Mouse (Mus musculus) stomach, embryonic 15.5 days (tissue): ENCODE results near the gene Ncbp2. TPM values are rescaled to one million over a fixed set of nuclear protein-coding genes. Genes with fewer than 3 reads are reported as not detected.

ENCODE experiments used
- ATAC-seq: fragments of 200-750 bp; cut with Nextera tagmentation; 2 replicates; pipeline ENCODE4 v1.8.0; 2017; ENCODE audit warnings: low read depth, moderate number of reproducible peaks, moderate TSS enrichment; ENCODE audit not compliant: insufficient read depth, low FRiP score
- H3K27ac ChIP-seq: fragments of 300-500 bp; sonication (generic); 2 replicates; pipeline ENCODE4 v1.5.1; 2015; ENCODE audit warnings: mild to moderate bottlenecking, inconsistent platforms
- H3K27me3 ChIP-seq: fragments of 300-500 bp; sonication (generic); replicated peaks from 2 replicates; pipeline ENCODE4 v1.6.1; 2015; ENCODE audit warnings: inconsistent platforms
- H3K36me3 ChIP-seq: fragments of 300-500 bp; sonication (generic); 2 replicates; pipeline ENCODE4 v1.6.1; 2015; ENCODE audit warnings: inconsistent platforms
- H3K4me1 ChIP-seq: fragments of 300-500 bp; sonication (generic); 2 replicates; pipeline ENCODE4 v1.6.1; 2015; ENCODE audit warnings: inconsistent platforms
- H3K4me2 ChIP-seq: fragments of 300-500 bp; sonication (generic); 2 replicates; pipeline ENCODE4 v1.6.1; 2015; ENCODE audit warnings: mild to moderate bottlenecking, inconsistent platforms
- H3K4me3 ChIP-seq: fragments of 300-500 bp; sonication (generic); replicated peaks from 2 replicates; pipeline ENCODE4 v1.5.1; 2015; ENCODE audit warnings: inconsistent platforms
- H3K9ac ChIP-seq: fragments of 300-500 bp; sonication (generic); 2 replicates; pipeline ENCODE4 v1.6.1; 2015; ENCODE audit warnings: inconsistent platforms
- H3K9me3 ChIP-seq: fragments of 300-500 bp; sonication (generic); 2 replicates; pipeline ENCODE4 v1.6.1; 2016; ENCODE audit warnings: inconsistent platforms
- WGBS: fragments of 180-500 bp; shearing (Covaris S2); methylation state at CpG from one replicate; pipeline ENCODE4 v1.1.7; 2015; 5-methylcytosine and 5-hydroxymethylcytosine counted together
- polyA plus RNA-seq: library from polyadenylated mRNA; unstranded; fragments of >200 nt; fragmentation: Nextera tagmentation; extraction: Ambion mirVana; gene quantifications from 2 replicates; pipeline ENCODE4 v1.2.1, GENCODE M21; 2015

Gene Ncbp2
- polyA plus RNA-seq, result 94.6 and 95.5 TPM in 2 replicates

DNA sequence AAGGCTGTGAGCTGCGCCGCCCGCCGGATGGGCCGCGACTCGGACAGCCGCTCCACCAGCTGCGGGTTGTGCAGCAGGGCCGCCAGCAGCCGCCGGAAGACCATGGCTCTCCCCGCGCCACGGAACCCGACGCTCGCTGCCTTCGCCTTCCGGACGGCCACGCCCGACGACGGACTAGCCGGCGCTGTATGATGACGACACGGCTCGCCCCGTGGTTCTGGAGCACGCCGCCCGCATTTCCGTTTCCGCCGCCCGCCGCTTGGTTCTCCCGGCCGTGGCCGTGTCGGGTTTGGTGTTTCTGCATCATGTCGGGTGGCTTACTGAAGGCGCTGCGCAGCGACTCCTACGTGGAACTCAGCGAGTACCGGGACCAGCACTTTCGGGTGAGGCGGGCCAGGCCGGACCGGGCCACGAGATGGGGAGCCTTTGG lies at the start of gene Ncbp2, which contains the start of gene 0610012G03Rik:
Ncbp2 (plus strand) TSS at position 169 of the 430 bp plus-strand sequence.
0610012G03Rik (minus strand) TSS at position 150 of the 430 bp plus-strand sequence.
- H3K9me3 ChIP-seq, result no peaks in the 10 kb centered on the region
- peaks cover 28% of the 10 kb centered on the region for H3K4me1 ChIP-seq
- H3K4me2 ChIP-seq, result peak within 1 kb of the TSS; percentile 82
- no peaks in the 10 kb centered on the region for H3K27me3 ChIP-seq
- H3K36me3 ChIP-seq, result peaks cover 9% of the 10 kb centered on the region
- WGBS, result under 1% methylated on average over 55 of the region's 55 CpGs
- peak; percentile 91 for ATAC-seq
- H3K9ac ChIP-seq, result peak within 1 kb of the TSS; percentile 89
- H3K27ac ChIP-seq, result peak within 1 kb of the TSS; percentile 95
- peak within 1 kb of the TSS; percentile 94 for H3K4me3 ChIP-seq

DNA sequence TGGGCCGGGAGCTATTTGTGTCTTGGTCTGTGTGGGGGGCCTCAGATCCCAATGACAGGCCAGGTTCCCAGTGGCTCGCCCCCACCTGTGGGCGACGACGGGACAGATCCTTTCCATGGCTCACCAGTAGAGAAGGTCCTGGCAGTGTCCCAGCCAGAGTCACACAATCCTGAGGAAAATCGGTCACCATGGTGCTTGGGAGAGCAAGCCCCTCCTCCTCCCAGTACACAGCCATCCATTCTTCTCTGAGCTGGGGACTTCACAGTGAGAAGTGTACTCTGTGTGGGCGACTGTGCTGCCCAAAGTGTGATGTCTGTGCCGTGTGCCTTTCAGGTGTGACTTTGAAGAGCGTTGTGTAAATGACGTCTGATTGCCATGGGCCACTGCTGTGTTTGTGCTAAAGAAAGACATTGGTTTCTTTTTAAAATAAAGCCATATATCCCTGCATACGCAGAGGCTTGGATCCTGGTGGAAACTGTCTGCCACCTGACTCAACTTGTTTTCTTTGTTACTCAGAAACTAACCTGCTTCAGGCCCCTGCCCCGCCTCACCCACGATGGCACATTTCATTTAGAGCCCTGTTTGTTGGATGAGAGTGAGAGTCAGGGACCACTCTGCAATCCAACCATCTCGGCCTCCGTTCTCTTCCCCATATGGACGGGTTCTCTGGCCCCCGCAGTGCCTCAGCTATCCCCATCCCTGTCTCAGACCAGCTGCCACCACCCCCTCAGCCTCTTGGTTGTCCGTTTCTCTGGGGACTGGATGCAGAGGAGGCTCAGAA lies 49.6 kb upstream of the Ncbp2 start:
- no peak for ATAC-seq
- WGBS, result 78% methylated on average over 18 of the region's 18 CpGs
- no peaks in the 10 kb centered on the region for H3K27me3 ChIP-seq
- no peaks in the 10 kb centered on the region for H3K36me3 ChIP-seq
- no peak overlapping the region for H3K9ac ChIP-seq
- H3K9me3 ChIP-seq, result no peaks in the 10 kb centered on the region
- no peak overlapping the region for H3K4me3 ChIP-seq
- H3K4me2 ChIP-seq, result no peak overlapping the region
- peaks cover 6% of the 10 kb centered on the region; the same call in 1 of the 2 replicates for H3K4me1 ChIP-seq
- no peak overlapping the region for H3K27ac ChIP-seq

DNA sequence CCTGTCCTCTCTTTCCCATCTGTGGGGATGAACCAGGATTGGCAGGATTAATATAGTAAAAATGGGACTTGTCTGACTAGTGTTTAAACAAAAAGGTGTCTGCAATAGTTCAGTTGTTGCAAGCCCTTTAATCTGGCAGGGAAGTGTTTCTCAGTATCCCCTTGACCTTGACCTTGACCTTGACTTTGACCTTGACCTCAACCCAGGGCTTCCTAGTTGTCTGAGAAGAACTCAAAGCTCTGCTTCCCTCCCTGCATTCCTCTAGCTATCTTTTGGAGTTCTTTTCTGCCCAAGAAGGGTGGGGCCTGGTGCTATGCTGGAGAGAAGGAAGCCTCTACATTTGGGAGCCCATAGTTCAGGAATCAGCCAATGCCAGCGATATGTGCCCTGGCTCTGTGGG lies 46.4 kb upstream of the Ncbp2 start:
- H3K9ac ChIP-seq, result no peak overlapping the region
- 90% methylated on average over 1 of the region's 1 CpGs for WGBS
- no peak for ATAC-seq

DNA sequence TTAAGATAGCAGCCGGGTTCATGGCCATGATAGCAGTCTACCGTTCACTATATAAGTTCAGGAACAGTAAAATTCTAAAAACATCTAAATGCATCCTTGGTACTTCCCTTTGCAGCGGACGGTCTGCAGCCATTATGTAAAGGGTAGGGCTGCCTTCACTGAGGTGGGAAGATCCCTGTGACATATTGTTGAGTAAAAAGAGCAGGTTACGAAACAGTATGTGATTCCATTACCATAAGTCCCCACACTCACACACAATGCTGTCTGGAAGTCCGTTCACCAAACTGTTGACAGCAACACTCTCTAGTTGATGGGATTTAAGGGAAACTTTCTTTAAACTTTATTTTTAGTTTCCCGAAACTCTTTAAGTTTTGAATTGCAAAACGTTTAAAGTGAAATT lies 45.1 kb upstream of the Ncbp2 start:
- Histone ChIP-seq H3K4me1 (0 out of 2 replicates have a peak, but pooled peaks cover 10% of the 10 kb centered on the region), H3K4me3 (no peak overlapping the region), H3K36me3 (no peaks in the 10 kb centered on the region), H3K9me3 (no peaks in the 10 kb centered on the region), H3K27me3 (no peaks in the 10 kb centered on the region), H3K27ac (no peak overlapping the region), H3K9ac (no peak overlapping the region), H3K4me2 (no peak overlapping the region)
- 86% methylated on average over 8 of the region's 8 CpGs for WGBS
- ATAC-seq, result no peak

More for the DNA sequence above, 46.4 kb upstream of the Ncbp2 start:
- Histone ChIP-seq H3K27ac (no peak overlapping the region), H3K4me3 (no peak overlapping the region), H3K4me1 (peaks cover 15% of the 10 kb centered on the region; the same call in 1 of the 2 replicates), H3K36me3 (no peaks in the 10 kb centered on the region), H3K9me3 (no peaks in the 10 kb centered on the region), H3K4me2 (no peak overlapping the region), H3K27me3 (no peaks in the 10 kb centered on the region)

DNA sequence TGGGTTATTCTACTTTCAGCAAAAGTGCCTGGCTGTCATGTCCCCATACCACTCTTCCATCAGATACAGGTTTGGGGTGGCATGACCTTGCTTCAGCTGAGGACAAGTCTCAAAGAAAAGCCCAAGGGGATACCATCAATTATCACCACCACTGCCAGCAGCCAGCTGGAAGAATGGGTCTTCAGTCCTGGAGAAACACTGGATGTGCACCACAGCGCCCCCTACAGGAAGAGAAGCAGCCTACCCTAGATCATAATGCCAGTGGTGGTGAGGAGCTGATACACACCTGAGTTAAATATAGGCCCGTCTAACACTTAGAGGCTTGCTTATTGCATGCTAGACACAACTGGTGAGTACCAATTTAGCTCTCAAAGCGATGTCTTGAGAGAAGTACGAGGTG lies 43.0 kb upstream of the Ncbp2 start:
- ATAC-seq, result no peak
- Histone ChIP-seq H3K9me3 (no peaks in the 10 kb centered on the region), H3K4me1 (0 out of 2 replicates have a peak, but pooled peaks cover 10% of the 10 kb centered on the region), H3K27ac (no peak overlapping the region), H3K4me2 (no peak overlapping the region), H3K9ac (no peak overlapping the region), H3K4me3 (no peak overlapping the region), H3K27me3 (no peaks in the 10 kb centered on the region), H3K36me3 (no peaks in the 10 kb centered on the region)
- 78% methylated on average over 4 of the region's 4 CpGs for WGBS

DNA sequence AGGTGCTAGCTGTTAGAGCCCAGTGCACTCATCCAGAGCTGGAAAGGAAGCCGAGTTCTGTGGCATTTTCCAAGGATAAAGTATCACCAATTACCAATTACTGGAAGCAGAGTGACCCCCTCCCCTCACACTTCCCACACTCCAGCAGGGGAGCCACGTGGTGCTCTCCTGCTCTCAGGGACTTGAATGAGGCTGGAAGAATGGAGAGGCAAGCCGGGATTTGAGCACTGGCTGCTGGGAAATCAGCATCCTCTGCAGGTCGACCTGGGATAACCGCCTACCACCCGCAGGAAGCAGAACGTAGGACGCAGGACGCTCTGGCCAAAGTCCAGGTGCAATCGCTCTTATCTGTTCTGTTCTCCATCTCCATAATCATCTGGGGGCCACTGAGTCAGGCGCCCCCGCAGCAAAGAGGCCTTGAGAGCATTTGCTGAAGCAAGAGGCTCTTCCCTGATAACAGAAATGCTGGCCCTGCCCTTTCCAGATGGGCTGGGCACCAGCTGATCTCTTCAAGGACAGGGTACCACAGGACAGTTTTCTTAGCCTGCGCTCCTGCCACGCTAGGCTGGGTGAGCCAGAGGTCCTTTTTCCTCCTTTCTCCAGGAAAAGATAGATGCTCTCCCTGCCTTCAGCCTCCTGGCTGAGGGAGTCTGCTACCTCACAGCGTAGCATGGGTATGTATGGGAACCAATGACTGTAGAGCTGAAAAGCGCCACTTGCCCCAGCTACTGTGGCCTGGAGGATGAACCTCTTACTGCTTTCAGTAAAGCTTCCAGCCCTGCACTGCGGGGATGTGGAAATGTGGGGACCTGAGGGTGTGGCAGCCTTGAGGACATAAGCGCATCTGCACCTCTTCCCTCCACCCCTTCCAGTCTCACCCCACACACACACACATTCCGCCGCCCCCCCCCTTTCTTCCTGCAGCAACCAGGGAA lies 42.2 kb upstream of the Ncbp2 start:
- Histone ChIP-seq H3K9me3 (no peaks in the 10 kb centered on the region), H3K36me3 (no peaks in the 10 kb centered on the region), H3K4me2 (peak overlapping the region; percentile 46), H3K4me1 (0 out of 2 replicates have a peak, but pooled peaks cover 10% of the 10 kb centered on the region), H3K4me3 (no peak overlapping the region; the same call in 1 of the 2 replicates), H3K27ac (no peak overlapping the region), H3K27me3 (no peaks in the 10 kb centered on the region), H3K9ac (no peak overlapping the region)
- WGBS, result 31% methylated on average over 19 of the region's 20 CpGs
- ATAC-seq, result no peak

DNA sequence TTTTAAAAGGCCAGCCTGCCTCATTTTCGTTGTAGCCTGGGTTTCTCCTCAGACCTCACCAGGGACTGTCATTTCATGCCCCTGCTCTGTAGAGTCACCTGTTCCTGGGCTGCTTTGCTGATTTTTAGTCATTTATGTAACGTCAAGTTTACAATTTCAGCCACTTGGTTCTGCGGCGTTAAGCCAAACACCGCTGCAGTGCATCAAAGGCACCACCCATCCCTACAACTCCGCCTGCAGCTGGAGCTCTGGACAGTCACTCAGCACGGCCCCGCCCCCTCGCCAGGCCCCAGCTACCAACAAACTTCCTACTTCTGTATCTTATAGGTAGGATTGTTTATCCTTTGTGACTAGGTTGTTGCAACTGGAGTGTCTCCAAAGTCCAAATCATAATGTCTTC lies 41.4 kb upstream of the Ncbp2 start:
- Histone ChIP-seq H3K36me3 (no peaks in the 10 kb centered on the region), H3K4me2 (peak overlapping the region; percentile 46), H3K4me3 (no peak overlapping the region; the same call in 1 of the 2 replicates), H3K4me1 (0 out of 2 replicates have a peak, but pooled peaks cover 10% of the 10 kb centered on the region), H3K27ac (no peak overlapping the region), H3K27me3 (no peaks in the 10 kb centered on the region), H3K9ac (no peak overlapping the region), H3K9me3 (no peaks in the 10 kb centered on the region)
- ATAC-seq, result no peak; the same call in 1 of the 2 replicates
- WGBS, result 7% methylated on average over 9 of the region's 9 CpGs

DNA sequence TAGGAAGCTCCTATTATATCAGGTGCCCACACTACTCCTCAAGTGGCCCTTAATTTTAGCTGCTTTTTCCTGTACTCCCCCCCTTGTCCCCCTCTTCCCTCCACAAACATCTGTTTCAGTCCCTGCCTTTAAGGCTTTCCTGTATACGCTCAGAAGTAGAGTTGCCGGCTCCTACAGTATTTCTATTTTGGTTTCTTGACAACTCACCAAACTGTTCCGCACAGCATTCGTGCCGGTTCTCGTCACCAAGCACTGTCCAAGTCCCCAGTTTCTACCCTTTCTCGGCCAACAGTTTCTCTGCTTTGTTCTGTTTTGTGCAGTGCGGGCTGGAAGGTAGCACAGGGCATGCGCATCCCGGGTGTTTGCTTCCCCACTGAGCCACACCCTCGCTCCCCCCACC lies 39.4 kb upstream of the Ncbp2 start:
- H3K4me2 ChIP-seq, result no peak overlapping the region
- 52% methylated on average over 11 of the region's 11 CpGs for WGBS

DNA sequence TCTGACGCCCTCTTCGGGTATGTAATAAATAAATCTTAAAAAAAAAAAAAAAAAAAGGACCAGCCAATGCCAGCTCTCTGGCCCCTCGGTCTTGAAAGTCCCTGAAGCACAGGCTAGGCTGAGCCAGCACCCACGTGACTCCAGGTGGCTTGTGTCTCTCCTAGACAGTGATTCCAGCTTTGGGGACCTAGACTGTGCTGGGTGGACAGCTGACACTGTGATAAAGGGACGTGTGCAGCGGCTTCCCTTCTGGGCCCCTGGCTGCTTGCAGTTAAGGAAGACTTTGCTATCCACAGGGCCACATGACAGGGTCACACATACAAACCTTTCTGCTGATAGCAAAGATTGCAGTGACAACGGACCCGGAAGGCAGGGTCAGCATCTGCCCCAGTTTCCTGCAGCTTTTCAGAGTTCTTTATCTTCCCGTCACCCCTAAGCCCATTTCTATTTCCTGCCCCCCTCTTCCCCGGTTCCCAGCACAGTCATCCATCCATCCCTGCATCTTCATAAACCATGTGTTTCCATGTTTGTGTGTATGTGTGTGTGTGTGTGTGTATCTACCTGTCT lies 37.9 kb upstream of the Ncbp2 start:
- ATAC-seq, result no peak

More for the DNA sequence above, 39.4 kb upstream of the Ncbp2 start:
- Histone ChIP-seq H3K36me3 (no peaks in the 10 kb centered on the region), H3K4me1 (0 out of 2 replicates have a peak, but pooled peaks cover 10% of the 10 kb centered on the region), H3K4me3 (no peak overlapping the region), H3K27ac (no peak overlapping the region), H3K9ac (no peak overlapping the region), H3K9me3 (no peaks in the 10 kb centered on the region), H3K27me3 (no peaks in the 10 kb centered on the region)
- ATAC-seq, result no peak

DNA sequence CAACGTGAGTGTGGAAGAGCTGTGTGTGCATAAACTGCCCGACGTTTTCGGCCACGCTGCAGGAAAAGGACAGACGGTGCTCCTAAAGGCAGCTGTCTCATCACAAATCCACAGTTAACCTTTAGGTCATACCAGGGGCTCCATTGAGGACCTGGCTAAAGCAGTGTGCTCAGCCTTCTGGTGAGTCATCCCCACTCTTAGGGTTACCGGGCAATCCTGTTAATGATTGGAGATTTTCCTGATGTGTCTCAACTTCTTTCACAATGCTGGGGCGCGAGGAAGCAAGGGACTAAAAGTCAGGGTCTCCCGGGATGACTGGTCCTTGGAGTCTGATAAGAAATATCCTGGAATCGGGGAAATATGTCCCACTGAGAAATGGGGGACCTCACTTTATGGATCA lies 30.5 kb upstream of the Ncbp2 start:
- no peak overlapping the region for H3K4me3 ChIP-seq
- no peak overlapping the region for H3K9ac ChIP-seq
- 60% methylated on average over 11 of the region's 11 CpGs for WGBS
- no peak for ATAC-seq
- no peaks in the 10 kb centered on the region for H3K27me3 ChIP-seq
- H3K27ac ChIP-seq, result no peak overlapping the region
- no peaks in the 10 kb centered on the region for H3K9me3 ChIP-seq
- H3K4me1 ChIP-seq, result no peaks in the 10 kb centered on the region
- H3K4me2 ChIP-seq, result peak overlapping the region; percentile 48
- H3K36me3 ChIP-seq, result no peaks in the 10 kb centered on the region

More for the DNA sequence above, 37.9 kb upstream of the Ncbp2 start:
- H3K4me2 ChIP-seq, result no peak overlapping the region
- no peaks in the 10 kb centered on the region for H3K27me3 ChIP-seq
- no peak overlapping the region for H3K27ac ChIP-seq
- WGBS, result 52% methylated on average over 10 of the region's 10 CpGs
- no peaks in the 10 kb centered on the region for H3K9me3 ChIP-seq
- no peak overlapping the region for H3K4me3 ChIP-seq
- H3K4me1 ChIP-seq, result 0 out of 2 replicates have a peak, but pooled peaks cover 10% of the 10 kb centered on the region
- no peaks in the 10 kb centered on the region for H3K36me3 ChIP-seq
- no peak overlapping the region for H3K9ac ChIP-seq

DNA sequence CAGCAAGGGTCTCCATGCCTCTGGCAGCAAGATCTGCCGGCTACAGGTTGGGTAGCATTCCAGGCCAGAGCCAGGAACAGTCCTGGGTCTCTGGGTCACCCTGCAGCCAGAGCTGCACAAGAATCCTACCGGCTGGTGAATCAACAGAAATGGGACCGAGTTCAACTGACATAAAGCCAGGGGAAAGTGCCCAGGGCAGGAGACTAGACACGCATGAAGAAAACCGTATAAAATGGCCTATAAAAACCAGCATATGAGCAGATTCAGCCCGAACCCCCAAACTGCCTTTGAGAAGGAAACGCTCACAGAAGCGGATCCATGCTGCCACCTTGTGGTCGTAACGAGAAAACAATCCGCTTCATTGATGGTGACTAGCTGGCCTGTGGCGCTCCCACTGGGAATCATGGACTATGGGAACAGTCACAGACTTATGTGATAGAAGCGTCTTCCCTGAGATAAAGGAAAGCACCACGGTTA lies 30.0 kb upstream of the Ncbp2 start:
- Histone ChIP-seq H3K4me1 (no peaks in the 10 kb centered on the region), H3K27me3 (no peaks in the 10 kb centered on the region), H3K9ac (no peak overlapping the region), H3K27ac (no peak overlapping the region), H3K9me3 (no peaks in the 10 kb centered on the region), H3K4me3 (no peak overlapping the region), H3K36me3 (no peaks in the 10 kb centered on the region), H3K4me2 (peak overlapping the region; percentile 48)
- no peak for ATAC-seq
- WGBS, result 3% methylated on average over 14 of the region's 14 CpGs
